Mouse (Mus musculus): ENCODE measurements at regions not wholly inside any gene's neighbourhood (a gene's known extent, or its start where the extent isn't known, plus 50 kb on each side); places are given as distances from the start of the nearest gene placed in this dataset.
"Not testable (repeated sequence)": the region's sequence is repeated elsewhere in the genome, so short reads cannot be mapped to it uniquely, and the experiment has no call there.

- Histone ChIP-seq H3K27ac (replicated peaks) (no peak overlapping the region), H3K4me1 (no peaks in the 10 kb centered on the region), H3K36me3 (no peaks in the 10 kb centered on the region), H3K4me3 (no peak overlapping the region), H3K27me3 (ENCODE audit: low read depth, poor library complexity, severe bottlenecking) (no peaks in the 10 kb centered on the region), H3K9me3 (replicated peaks) (no peaks in the 10 kb centered on the region)
- DNase-seq (ENCODE audit: low spot score) = no peak
- 94% methylated on average over 1 of the region's 1 CpGs for WGBS
Measured at GRCm38 (mm10) chr3:133679891-133680290, 135.0 kb upstream of the Tet2 start.

GRCm38 (mm10) chr3:133680343-133680742 lies 135.4 kb upstream of the Tet2 start:
- 92% methylated on average over 2 of the region's 2 CpGs for WGBS
- H3K9me3 ChIP-seq (replicated peaks) = no peaks in the 10 kb centered on the region

GRCm38 (mm10) chr3:133680805-133681204 lies 135.9 kb upstream of the Tet2 start:
- H3K4me1 ChIP-seq = no peaks in the 10 kb centered on the region
- no peaks in the 10 kb centered on the region for H3K9me3 ChIP-seq (replicated peaks)
- H3K36me3 ChIP-seq = no peaks in the 10 kb centered on the region
- no peaks in the 10 kb centered on the region for H3K27me3 ChIP-seq (ENCODE audit: low read depth, poor library complexity, severe bottlenecking)
- H3K4me3 ChIP-seq = no peak overlapping the region
- no peak for DNase-seq (ENCODE audit: low spot score)
- H3K27ac ChIP-seq (replicated peaks) = no peak overlapping the region
- WGBS = 84% methylated on average over 3 of the region's 3 CpGs

More at GRCm38 (mm10) chr3:133680343-133680742, 135.4 kb upstream of the Tet2 start:
- H3K36me3 ChIP-seq = no peaks in the 10 kb centered on the region
- no peaks in the 10 kb centered on the region for H3K4me1 ChIP-seq
- no peak overlapping the region for H3K27ac ChIP-seq (replicated peaks)
- DNase-seq (ENCODE audit: low spot score) = no peak
- H3K27me3 ChIP-seq (ENCODE audit: low read depth, poor library complexity, severe bottlenecking) = no peaks in the 10 kb centered on the region
- H3K4me3 ChIP-seq = no peak overlapping the region

- Histone ChIP-seq H3K4me3 (no peak overlapping the region), H3K36me3 (no peaks in the 10 kb centered on the region), H3K27me3 (ENCODE audit: low read depth, poor library complexity, severe bottlenecking) (no peaks in the 10 kb centered on the region), H3K9me3 (replicated peaks) (no peaks in the 10 kb centered on the region), H3K4me1 (no peaks in the 10 kb centered on the region), H3K27ac (replicated peaks) (no peak overlapping the region)
- 77% methylated on average over 5 of the region's 5 CpGs for WGBS
- DNase-seq (ENCODE audit: low spot score) = no peak
Measured at GRCm38 (mm10) chr3:133684196-133684743, 139.3 kb upstream of the Tet2 start.

GRCm38 (mm10) chr3:133684747-133685146 lies 139.8 kb upstream of the Tet2 start:
- Histone ChIP-seq H3K27me3 (ENCODE audit: low read depth, poor library complexity, severe bottlenecking) (no peaks in the 10 kb centered on the region), H3K27ac (replicated peaks) (no peak overlapping the region), H3K4me1 (no peaks in the 10 kb centered on the region), H3K9me3 (replicated peaks) (no peaks in the 10 kb centered on the region), H3K4me3 (no peak overlapping the region), H3K36me3 (no peaks in the 10 kb centered on the region)
- 78% methylated on average over 3 of the region's 3 CpGs for WGBS
- no peak for DNase-seq (ENCODE audit: low spot score)

GRCm38 (mm10) chr3:133685393-133685792 lies 140.5 kb upstream of the Tet2 start:
- WGBS = 72% methylated on average over 3 of the region's 3 CpGs
- H3K9me3 ChIP-seq (replicated peaks) = no peaks in the 10 kb centered on the region
- no peaks in the 10 kb centered on the region for H3K4me1 ChIP-seq
- H3K27ac ChIP-seq (replicated peaks) = no peak overlapping the region
- H3K36me3 ChIP-seq = no peaks in the 10 kb centered on the region
- H3K4me3 ChIP-seq = no peak overlapping the region
- no peaks in the 10 kb centered on the region for H3K27me3 ChIP-seq (ENCODE audit: low read depth, poor library complexity, severe bottlenecking)
- DNase-seq (ENCODE audit: low spot score) = no peak

- WGBS = 57% methylated on average over 4 of the region's 4 CpGs
- no peaks in the 10 kb centered on the region for H3K4me1 ChIP-seq
- DNase-seq (ENCODE audit: low spot score) = no peak
Measured at GRCm38 (mm10) chr3:133694057-133694456, 149.1 kb upstream of the Tet2 start.

GRCm38 (mm10) chr3:133696122-133696521 lies 151.2 kb upstream of the Tet2 start:
- Histone ChIP-seq H3K4me1 (no peaks in the 10 kb centered on the region), H3K27ac (replicated peaks) (no peak overlapping the region), H3K36me3 (no peaks in the 10 kb centered on the region), H3K4me3 (no peak overlapping the region), H3K27me3 (ENCODE audit: low read depth, poor library complexity, severe bottlenecking) (no peaks in the 10 kb centered on the region), H3K9me3 (replicated peaks) (no peaks in the 10 kb centered on the region)
- DNase-seq (ENCODE audit: low spot score) = no peak
- 91% methylated on average over 3 of the region's 3 CpGs for WGBS

More at GRCm38 (mm10) chr3:133694057-133694456, 149.1 kb upstream of the Tet2 start:
- H3K9me3 ChIP-seq (replicated peaks) = no peaks in the 10 kb centered on the region
- no peaks in the 10 kb centered on the region for H3K36me3 ChIP-seq
- H3K4me3 ChIP-seq = no peak overlapping the region
- no peak overlapping the region for H3K27ac ChIP-seq (replicated peaks)
- H3K27me3 ChIP-seq (ENCODE audit: low read depth, poor library complexity, severe bottlenecking) = no peaks in the 10 kb centered on the region

GRCm38 (mm10) chr3:133704849-133705248 lies 159.9 kb upstream of the Tet2 start:
- not testable (repeated sequence) for H3K4me3 ChIP-seq; H3K27me3 ChIP-seq (ENCODE audit: low read depth, poor library complexity, severe bottlenecking); H3K36me3 ChIP-seq; DNase-seq (ENCODE audit: low spot score); H3K27ac ChIP-seq (replicated peaks); H3K9me3 ChIP-seq (replicated peaks); H3K4me1 ChIP-seq

- H3K36me3 ChIP-seq = no peaks in the 10 kb centered on the region
- no peaks in the 10 kb centered on the region for H3K9me3 ChIP-seq (replicated peaks)
- 80% methylated on average over 1 of the region's 1 CpGs for WGBS
- H3K27me3 ChIP-seq (ENCODE audit: low read depth, poor library complexity, severe bottlenecking) = no peaks in the 10 kb centered on the region
- H3K4me1 ChIP-seq = peaks cover 4% of the 10 kb centered on the region; the same call in 1 of the 2 replicates
- no peak overlapping the region for H3K27ac ChIP-seq (replicated peaks)
- DNase-seq (ENCODE audit: low spot score) = no peak
- H3K4me3 ChIP-seq = no peak overlapping the region
Measured at GRCm38 (mm10) chr3:133711518-133711917, 166.6 kb upstream of the Tet2 start.

- no peak overlapping the region for H3K27ac ChIP-seq (replicated peaks)
- DNase-seq (ENCODE audit: low spot score) = no peak
- H3K27me3 ChIP-seq (ENCODE audit: low read depth, poor library complexity, severe bottlenecking) = no peaks in the 10 kb centered on the region
- no peak overlapping the region for H3K4me3 ChIP-seq
- H3K4me1 ChIP-seq = no peaks in the 10 kb centered on the region
- no peaks in the 10 kb centered on the region for H3K36me3 ChIP-seq
- H3K9me3 ChIP-seq (replicated peaks) = no peaks in the 10 kb centered on the region; the same call in 1 of the 2 replicates
- 90% methylated on average over 3 of the region's 3 CpGs for whole genome bisulfite sequencing
Measured at GRCm38 (mm10) chr3:133722550-133723290, 177.8 kb upstream of the Tet2 start.

- no peak overlapping the region for H3K27ac ChIP-seq (replicated peaks)
- DNase-seq (ENCODE audit: low spot score) = no peak
- H3K36me3 ChIP-seq = no peaks in the 10 kb centered on the region
- no peaks in the 10 kb centered on the region for H3K4me1 ChIP-seq
- H3K9me3 ChIP-seq (replicated peaks) = no peaks in the 10 kb centered on the region
- 91% methylated on average over 6 of the region's 6 CpGs for WGBS
- H3K4me3 ChIP-seq = no peak overlapping the region
- H3K27me3 ChIP-seq (ENCODE audit: low read depth, poor library complexity, severe bottlenecking) = no peaks in the 10 kb centered on the region
Measured at GRCm38 (mm10) chr3:133726831-133727230, 181.9 kb upstream of the Tet2 start.

- 86% methylated on average over 1 of the region's 1 CpGs for WGBS
- no peaks in the 10 kb centered on the region for H3K9me3 ChIP-seq (replicated peaks)
- H3K27me3 ChIP-seq (ENCODE audit: low read depth, poor library complexity, severe bottlenecking) = no peaks in the 10 kb centered on the region
- H3K27ac ChIP-seq (replicated peaks) = no peak overlapping the region
- H3K4me3 ChIP-seq = no peak overlapping the region
- no peaks in the 10 kb centered on the region for H3K36me3 ChIP-seq
- DNase-seq (ENCODE audit: low spot score) = no peak
- no peaks in the 10 kb centered on the region for H3K4me1 ChIP-seq
Measured at GRCm38 (mm10) chr3:133735603-133736002, 190.7 kb upstream of the Tet2 start.
